Mouse (Mus musculus) spleen, adult 2 months (tissue): ENCODE data around the gene Zfp553.

Experiments
- CTCF ChIP-seq: fragments of 200-500 bp; IDR thresholded peaks from 2 replicates; pipeline ENCODE4 v1.5.1; 2011; ENCODE audit warnings: mild to moderate bottlenecking, inconsistent platforms; ENCODE audit not compliant: insufficient read depth, insufficient read length, insufficient replicate concordance; ENCODE audit errors: extremely low read depth
- POLR2A ChIP-seq: fragments of 200-500 bp; IDR thresholded peaks from 2 replicates; pipeline ENCODE4 v1.6.1; 2011; ENCODE audit warnings: low read depth, low read length, inconsistent platforms

- TF ChIP-seq POLR2A (no peak), CTCF (no peak)
Observed at GRCm38 (mm10) chr7:127253341-127253740, 20.5 kb downstream of the Zfp553 start.
